Mouse (Mus musculus): ENCODE data around the gene Tprgl. TPM values are rescaled to one million over a fixed set of nuclear protein-coding genes. Genes with fewer than 3 reads are reported as not detected.

Gene Tprgl
- polyA plus RNA-seq, 1 experiment from 2014 or later = 144 TPM

GRCm38 (mm10) chr4:154185001-154185400 is 24.5 kb upstream of the Tprgl start:
- H3K4me1 ChIP-seq = peaks cover 8% of the 10 kb centered on the region; the same call in 1 of the 2 replicates
- H3K36me3 ChIP-seq = 0 out of 2 replicates have a peak, but pooled peaks cover 5% of the 10 kb centered on the region
- H3K27me3 ChIP-seq = no peaks in the 10 kb centered on the region
- 81% methylated on average over 5 of the region's 5 CpGs for WGBS
- no peak overlapping the region for H3K4me2 ChIP-seq (replicated peaks)
- H3K9ac ChIP-seq = no peak overlapping the region
- no peak overlapping the region for H3K4me3 ChIP-seq
- no peak for ATAC-seq (ENCODE audit: insufficient number of reproducible peaks, insufficient read depth, low FRiP score, low TSS enrichment)
- H3K9me3 ChIP-seq = no peaks in the 10 kb centered on the region
- no peak overlapping the region for H3K27ac ChIP-seq

GRCm38 (mm10) chr4:154183566-154183965 is 23.1 kb upstream of the Tprgl start:
- no peaks in the 10 kb centered on the region for H3K27me3 ChIP-seq
- ATAC-seq (ENCODE audit: insufficient number of reproducible peaks, insufficient read depth, low FRiP score, low TSS enrichment) = no peak
- WGBS = 84% methylated on average over 5 of the region's 5 CpGs
- H3K9ac ChIP-seq = no peak overlapping the region
- H3K36me3 ChIP-seq = peaks cover 10% of the 10 kb centered on the region; the same call in 1 of the 2 replicates
- no peak overlapping the region for H3K4me2 ChIP-seq (replicated peaks)
- H3K4me1 ChIP-seq = 0 out of 2 replicates have a peak, but pooled peaks cover 1% of the 10 kb centered on the region
- H3K27ac ChIP-seq = no peak overlapping the region
- no peaks in the 10 kb centered on the region for H3K9me3 ChIP-seq
- H3K4me3 ChIP-seq = no peak overlapping the region

GRCm38 (mm10) chr4:154181001-154181400 is 20.5 kb upstream of the Tprgl start:
- H3K4me1 ChIP-seq = no peaks in the 10 kb centered on the region
- H3K9ac ChIP-seq = no peak overlapping the region
- no peaks in the 10 kb centered on the region for H3K27me3 ChIP-seq
- peaks cover 18% of the 10 kb centered on the region; the same call in 1 of the 2 replicates for H3K36me3 ChIP-seq
- no peak overlapping the region for H3K4me2 ChIP-seq (replicated peaks)
- H3K9me3 ChIP-seq = no peaks in the 10 kb centered on the region
- 91% methylated on average over 7 of the region's 7 CpGs for WGBS
- no peak for ATAC-seq (ENCODE audit: insufficient number of reproducible peaks, insufficient read depth, low FRiP score, low TSS enrichment)
- no peak overlapping the region for H3K4me3 ChIP-seq
- H3K27ac ChIP-seq = no peak overlapping the region

GRCm38 (mm10) chr4:154177257-154177656 is 16.8 kb upstream of the Tprgl start:
- no peak for ATAC-seq (ENCODE audit: insufficient number of reproducible peaks, insufficient read depth, low FRiP score, low TSS enrichment)
- 44% methylated on average over 8 of the region's 8 CpGs for WGBS
- Histone ChIP-seq H3K9me3 (no peaks in the 10 kb centered on the region), H3K36me3 (peaks cover 14% of the 10 kb centered on the region; the same call in 1 of the 2 replicates), H3K4me3 (no peak overlapping the region), H3K27ac (no peak overlapping the region), H3K27me3 (peaks cover 7% of the 10 kb centered on the region; the same call in 1 of the 2 replicates), H3K4me2 (replicated peaks) (no peak overlapping the region), H3K4me1 (peaks cover 20% of the 10 kb centered on the region), H3K9ac (no peak overlapping the region)

GRCm38 (mm10) chr4:154171931-154172604 is 11.6 kb upstream of the Tprgl start:
- Histone ChIP-seq H3K9ac (peak overlapping the region; percentile 68), H3K27me3 (peaks cover 27% of the 10 kb centered on the region), H3K9me3 (no peaks in the 10 kb centered on the region), H3K36me3 (no peaks in the 10 kb centered on the region), H3K4me3 (peak overlapping the region; percentile 65), H3K4me2 (replicated peaks) (peak overlapping the region; percentile 93), H3K4me1 (peaks cover 44% of the 10 kb centered on the region), H3K27ac (peak overlapping the region; percentile 54; the same call in 1 of the 2 replicates)
- WGBS = 30% methylated on average over 13 of the region's 13 CpGs
- ATAC-seq (ENCODE audit: insufficient number of reproducible peaks, insufficient read depth, low FRiP score, low TSS enrichment) = no peak

- under 1% methylated on average over 37 of the region's 37 CpGs for WGBS
- H3K27me3 ChIP-seq = peaks cover 27% of the 10 kb centered on the region
Measured at GRCm38 (mm10) chr4:154171151-154171930, 10.9 kb upstream of the Tprgl start.

GRCm38 (mm10) chr4:154170506-154171150 is 10.2 kb upstream of the Tprgl start, which contains the start of gene Megf6:
Megf6 (plus strand) TSS chr4:154170730.
- WGBS = under 1% methylated on average over 53 of the region's 61 CpGs
- Histone ChIP-seq H3K9ac (peak within 1 kb of the TSS; percentile 68), H3K27me3 (peaks cover 27% of the 10 kb centered on the region), H3K4me2 (replicated peaks) (peak within 1 kb of the TSS; percentile 93), H3K4me1 (peaks cover 40% of the 10 kb centered on the region), H3K36me3 (no peaks in the 10 kb centered on the region), H3K27ac (peak within 1 kb of the TSS; percentile 75), H3K4me3 (peak within 1 kb of the TSS; percentile 65), H3K9me3 (no peaks in the 10 kb centered on the region)
- ATAC-seq (ENCODE audit: insufficient number of reproducible peaks, insufficient read depth, low FRiP score, low TSS enrichment) = peak; percentile 65

More at GRCm38 (mm10) chr4:154171151-154171930, 10.9 kb upstream of the Tprgl start:
- peak overlapping the region; percentile 75 for H3K27ac ChIP-seq
- H3K36me3 ChIP-seq = no peaks in the 10 kb centered on the region
- H3K4me1 ChIP-seq = peaks cover 44% of the 10 kb centered on the region
- H3K4me3 ChIP-seq = peak overlapping the region; percentile 65
- H3K9ac ChIP-seq = peak overlapping the region; percentile 68
- H3K4me2 ChIP-seq (replicated peaks) = peak overlapping the region; percentile 93
- H3K9me3 ChIP-seq = no peaks in the 10 kb centered on the region
- 0 out of 2 replicates have a peak, but pooled peaks have one; percentile 7 for ATAC-seq (ENCODE audit: insufficient number of reproducible peaks, insufficient read depth, low FRiP score, low TSS enrichment)

GRCm38 (mm10) chr4:154170021-154170420 is 9.6 kb upstream of the Tprgl start:
- WGBS = 1% methylated on average over 15 of the region's 15 CpGs
- H3K4me1 ChIP-seq = peaks cover 36% of the 10 kb centered on the region
- H3K36me3 ChIP-seq = no peaks in the 10 kb centered on the region

GRCm38 (mm10) chr4:154167053-154167452 is 6.6 kb upstream of the Tprgl start:
- Histone ChIP-seq H3K36me3 (no peaks in the 10 kb centered on the region), H3K9me3 (no peaks in the 10 kb centered on the region), H3K27me3 (peaks cover 20% of the 10 kb centered on the region), H3K4me3 (no peak overlapping the region), H3K27ac (no peak overlapping the region), H3K4me2 (replicated peaks) (no peak overlapping the region), H3K4me1 (peaks cover 21% of the 10 kb centered on the region), H3K9ac (no peak overlapping the region)
- ATAC-seq (ENCODE audit: insufficient number of reproducible peaks, insufficient read depth, low FRiP score, low TSS enrichment) = no peak
- WGBS = 23% methylated on average over 5 of the region's 5 CpGs

More at GRCm38 (mm10) chr4:154170021-154170420, 9.6 kb upstream of the Tprgl start:
- ATAC-seq (ENCODE audit: insufficient number of reproducible peaks, insufficient read depth, low FRiP score, low TSS enrichment) = peak; percentile 12; the same call in 1 of the 2 replicates
- Histone ChIP-seq H3K27me3 (peaks cover 27% of the 10 kb centered on the region), H3K4me2 (replicated peaks) (peak overlapping the region; percentile 93), H3K4me3 (peak overlapping the region; percentile 65), H3K9ac (peak overlapping the region; percentile 28; the same call in 1 of the 2 replicates), H3K9me3 (no peaks in the 10 kb centered on the region), H3K27ac (no peak overlapping the region)

GRCm38 (mm10) chr4:154163296-154163695 is 2.8 kb upstream of the Tprgl start:
- no peak for ATAC-seq (ENCODE audit: insufficient number of reproducible peaks, insufficient read depth, low FRiP score, low TSS enrichment)
- Histone ChIP-seq H3K4me2 (replicated peaks) (no peak overlapping the region), H3K4me3 (no peak overlapping the region), H3K27me3 (0 out of 2 replicates have a peak, but pooled peaks cover under 1% of the 10 kb centered on the region), H3K36me3 (peaks cover 6% of the 10 kb centered on the region), H3K9me3 (no peaks in the 10 kb centered on the region), H3K4me1 (peaks cover 16% of the 10 kb centered on the region), H3K27ac (no peak overlapping the region), H3K9ac (no peak overlapping the region)
- 15% methylated on average over 7 of the region's 7 CpGs for WGBS

GRCm38 (mm10) chr4:154159961-154160537 is 417 bp downstream of the Tprgl start:
- peak; percentile 38 for ATAC-seq (ENCODE audit: insufficient number of reproducible peaks, insufficient read depth, low FRiP score, low TSS enrichment)
- no peaks in the 10 kb centered on the region for H3K9me3 ChIP-seq
- peak overlapping the region; percentile 88 for H3K4me3 ChIP-seq
- H3K27ac ChIP-seq = peak overlapping the region; percentile 75; the same call in 1 of the 2 replicates
- peak overlapping the region; percentile 79 for H3K4me2 ChIP-seq (replicated peaks)
- no peaks in the 10 kb centered on the region for H3K27me3 ChIP-seq
- peaks cover 16% of the 10 kb centered on the region for H3K4me1 ChIP-seq
- H3K36me3 ChIP-seq = peaks cover 37% of the 10 kb centered on the region
- H3K9ac ChIP-seq = peak overlapping the region; percentile 71
- 2% methylated on average over 44 of the region's 47 CpGs for WGBS

Data from embryonic facial prominence, embryonic 12.5 days (tissue).